Mouse (Mus musculus) G1E (cell line): ENCODE measurements at regions not wholly inside any gene's neighbourhood (a gene's known extent, or its start where the extent isn't known, plus 50 kb on each side); places are given as distances from the start of the nearest gene placed in this dataset.

Experiments
- CTCF ChIP-seq: IDR thresholded peaks from 2 replicates; pipeline ENCODE4 v1.5.1; 2012; ENCODE audit warnings: low read depth, low read length, inconsistent platforms, mixed read lengths
- GATA2 ChIP-seq: IDR thresholded peaks from 2 replicates; pipeline ENCODE4 v1.6.1; 2012; ENCODE audit warnings: low read depth, low read length, inconsistent platforms, borderline replicate concordance
- POLR2AphosphoS5 ChIP-seq: IDR thresholded peaks from 2 replicates; pipeline ENCODE4 v1.6.1; 2012; ENCODE audit warnings: low read depth, low read length, inconsistent platforms; ENCODE audit not compliant: insufficient replicate concordance

- TF ChIP-seq CTCF (no peak), POLR2AphosphoS5 (no peak), GATA2 (no peak)
These were observed 328.8 kb downstream of the Gxylt1 start for GRCm38 (mm10) chr15:92946216-92946615.
